Mouse (Mus musculus) heart, postnatal 36 days (tissue): Measurements from ENCODE around the gene Timm9. TPM values are rescaled to one million over a fixed set of nuclear protein-coding genes. Genes with fewer than 3 reads are reported as not detected.
"Not testable (repeated sequence)": the region's sequence is repeated elsewhere in the genome, so short reads cannot be mapped to it uniquely, and the experiment has no call there.

Experiments used
- DNase-seq, 2 experiments: peaks; one replicate each; pipeline ENCODE4 v3.0.0; 2021 to 2022
- intact Hi-C: fragments of 180-260 bp; cut with DNase I; formaldehyde crosslinking; loops from one replicate; pipeline ENCODE4 v1.15.1; 2025
- total RNA-seq, 2 experiments: library from RNA; stranded (reverse); gene quantifications; 2 replicates each; pipeline ENCODE4 v1.2.3; 2021

The Timm9 gene
- total RNA-seq, 2 experiments from 2014 or later, result 26.5 to 30.0 TPM

GRCm38 (mm10) chr12:71111331-71111730 lies 25.2 kb downstream of the Timm9 start, which contains the start of gene Tomm20l:
TSS of gene Tomm20l (plus strand) at chr12:71111428.
- DNase-seq, result peak; percentile 36 to 40
- intact Hi-C loops, result no loop called here

GRCm38 (mm10) chr12:71107216-71107771 lies 29.2 kb downstream of the Timm9 start:
- no peak for DNase-seq
- intact Hi-C loops, result no loop called here

GRCm38 (mm10) chr12:71104275-71104674 lies 32.2 kb downstream of the Timm9 start:
- intact Hi-C loops, DNase-seq: not testable (repeated sequence)

- no peak for DNase-seq
- intact Hi-C loops, result no loop called here
These were observed 50.2 kb downstream of the Timm9 start for GRCm38 (mm10) chr12:71086331-71086730.

Other genes starting within 250 kb of the Timm9 start
- gene Actr10, start 198.8 kb downstream of the Timm9 start, total RNA-seq, result 100 to 1,000 TPM; 134 to 142 TPM
- gene Psma3, start 162.1 kb downstream of the Timm9 start, total RNA-seq, result 100 to 1,000 TPM; 193 to 201 TPM
- gene Arid4a, start 120.7 kb downstream of the Timm9 start, total RNA-seq, result 10 to 100 TPM; 14.3 to 17.0 TPM
- gene Tomm20l, start 25.3 kb downstream of the Timm9 start, total RNA-seq, result 1 to 10 TPM in 1 of 2 experiments, not detected in 1; 1.2 TPM
- 1 to 10 TPM; 3.2 to 3.3 TPM for gene 2700049A03Rik, start 164 bp upstream of the Timm9 start, total RNA-seq
- 1 to 10 TPM; 4.8 to 6.2 TPM for gene Dact1, start 173.2 kb upstream of the Timm9 start, total RNA-seq